Mouse (Mus musculus): ENCODE data around the gene Snrnp27. TPM values are rescaled to one million over a fixed set of nuclear protein-coding genes. Genes with fewer than 3 reads are reported as not detected.
A peak's percentile ranks its signal among the peaks of the same experiment; 100 is the strongest.

The Snrnp27 gene
- polyA plus RNA-seq, 1 experiment from 2014 or later = 103 TPM

DNA sequence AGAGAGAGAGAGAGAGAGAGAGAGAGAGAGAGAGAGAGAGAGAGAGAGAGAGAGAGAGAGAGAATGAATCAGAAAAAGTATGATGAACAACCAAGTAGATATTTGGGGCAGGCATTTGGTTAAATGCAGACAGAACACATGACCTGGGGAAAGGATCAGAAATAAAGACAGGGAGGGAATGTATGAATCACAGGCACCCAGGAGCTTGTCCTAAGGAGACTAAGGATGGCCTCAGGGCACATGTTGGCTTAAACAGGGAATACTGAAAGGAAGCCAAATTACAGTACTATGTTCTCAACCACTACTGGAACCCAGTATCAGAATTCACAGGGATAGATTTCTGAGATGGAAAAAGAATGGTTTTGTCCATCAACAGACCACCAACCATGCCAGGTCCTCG is 2.6 kb upstream of the Snrnp27 start:
- Histone ChIP-seq H3K36me3 (peaks cover 23% of the 10 kb centered on the region), H3K9me3 (no peaks in the 10 kb centered on the region), H3K27me3 (no peaks in the 10 kb centered on the region), H3K9ac (no peak overlapping the region), H3K27ac (no peak overlapping the region), H3K4me3 (no peak overlapping the region), H3K4me1 (peaks cover 13% of the 10 kb centered on the region; the same call in 1 of the 2 replicates), H3K4me2 (no peak overlapping the region)
- no peak for ATAC-seq (ENCODE audit: borderline replicate concordance, extremely low read depth, low FRiP score, low TSS enrichment)
- WGBS = 65% methylated on average over 1 of the region's 1 CpGs

DNA sequence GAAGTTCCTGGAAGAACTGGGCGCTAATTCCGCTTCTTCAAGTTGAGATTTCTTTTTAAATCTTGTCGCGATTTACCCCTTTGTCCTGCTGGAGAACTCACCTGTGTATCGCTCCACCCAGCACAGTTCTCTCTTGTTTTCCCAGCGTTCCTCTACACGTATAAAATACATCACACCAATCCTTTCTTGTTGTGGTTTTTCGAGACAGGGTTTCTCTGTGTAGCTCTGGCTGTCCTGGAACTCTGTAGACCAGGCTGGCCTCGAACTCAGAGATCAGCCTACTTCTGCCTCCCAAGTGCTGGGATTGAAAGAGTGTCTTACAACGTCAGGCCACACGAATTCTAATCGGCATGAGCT is 311 bp upstream of the Snrnp27 start:
- H3K4me3 ChIP-seq = peak overlapping the region; percentile 81
- H3K9ac ChIP-seq = peak overlapping the region; percentile 80
- 32% methylated on average over 12 of the region's 12 CpGs for WGBS
- peaks cover 13% of the 10 kb centered on the region; the same call in 1 of the 2 replicates for H3K4me1 ChIP-seq
- ATAC-seq (ENCODE audit: borderline replicate concordance, extremely low read depth, low FRiP score, low TSS enrichment) = peak; percentile 15; the same call in 1 of the 2 replicates
- no peaks in the 10 kb centered on the region for H3K27me3 ChIP-seq
- H3K4me2 ChIP-seq = peak overlapping the region; percentile 72
- peaks cover 30% of the 10 kb centered on the region for H3K36me3 ChIP-seq
- peak overlapping the region; percentile 49; the same call in 1 of the 2 replicates for H3K27ac ChIP-seq
- no peaks in the 10 kb centered on the region for H3K9me3 ChIP-seq

DNA sequence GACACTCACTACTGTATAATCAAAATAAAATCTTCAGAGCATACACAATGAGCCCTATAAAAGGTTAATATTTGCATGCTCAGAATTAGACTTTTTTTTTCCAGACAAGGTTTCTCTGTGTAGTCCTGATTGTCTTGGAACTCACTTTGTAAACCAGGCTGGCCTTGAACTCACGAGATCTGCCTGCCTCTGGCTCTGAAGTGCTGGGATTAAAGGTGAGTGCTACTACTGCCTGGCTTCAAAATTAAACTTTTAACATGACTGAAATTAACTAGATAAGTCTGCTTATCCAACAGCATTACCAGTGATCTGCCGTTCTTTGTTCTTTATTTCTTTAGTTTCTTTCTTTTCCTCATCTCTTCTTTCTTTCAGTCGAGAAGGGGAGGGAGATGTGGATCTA is 3.0 kb downstream of the Snrnp27 start:
- no peak for ATAC-seq (ENCODE audit: borderline replicate concordance, extremely low read depth, low FRiP score, low TSS enrichment)
- Histone ChIP-seq H3K9me3 (no peaks in the 10 kb centered on the region), H3K9ac (no peak overlapping the region), H3K27me3 (no peaks in the 10 kb centered on the region), H3K4me2 (no peak overlapping the region), H3K4me1 (peaks cover 13% of the 10 kb centered on the region; the same call in 1 of the 2 replicates), H3K4me3 (no peak overlapping the region), H3K27ac (no peak overlapping the region), H3K36me3 (peaks cover 63% of the 10 kb centered on the region)
- 88% methylated on average over 3 of the region's 3 CpGs for WGBS

DNA sequence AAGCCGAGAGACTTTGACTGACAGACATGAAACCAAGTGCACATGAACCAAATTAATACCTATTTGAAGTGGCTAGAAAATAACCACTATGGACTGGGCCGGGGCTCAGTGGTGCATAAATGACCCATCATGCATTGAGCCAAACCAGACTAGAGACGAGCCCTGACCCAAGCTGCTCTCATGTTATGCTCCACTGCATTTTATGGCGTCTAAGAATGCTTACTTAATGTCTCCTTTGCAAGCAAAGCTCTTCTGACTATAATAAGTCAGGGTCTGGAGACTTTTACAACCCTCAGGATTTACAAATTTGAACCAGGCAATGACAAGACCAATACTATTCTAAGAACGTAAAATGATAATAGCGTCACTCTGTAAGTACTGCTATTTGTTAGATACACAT is 6.0 kb downstream of the Snrnp27 start:
- Histone ChIP-seq H3K9me3 (no peaks in the 10 kb centered on the region), H3K27me3 (no peaks in the 10 kb centered on the region), H3K4me2 (no peak overlapping the region), H3K36me3 (peaks cover 87% of the 10 kb centered on the region), H3K27ac (no peak overlapping the region), H3K4me3 (no peak overlapping the region), H3K9ac (no peak overlapping the region), H3K4me1 (peaks cover 4% of the 10 kb centered on the region; the same call in 1 of the 2 replicates)
- WGBS = 92% methylated on average over 6 of the region's 6 CpGs
- no peak for ATAC-seq (ENCODE audit: borderline replicate concordance, extremely low read depth, low FRiP score, low TSS enrichment)

DNA sequence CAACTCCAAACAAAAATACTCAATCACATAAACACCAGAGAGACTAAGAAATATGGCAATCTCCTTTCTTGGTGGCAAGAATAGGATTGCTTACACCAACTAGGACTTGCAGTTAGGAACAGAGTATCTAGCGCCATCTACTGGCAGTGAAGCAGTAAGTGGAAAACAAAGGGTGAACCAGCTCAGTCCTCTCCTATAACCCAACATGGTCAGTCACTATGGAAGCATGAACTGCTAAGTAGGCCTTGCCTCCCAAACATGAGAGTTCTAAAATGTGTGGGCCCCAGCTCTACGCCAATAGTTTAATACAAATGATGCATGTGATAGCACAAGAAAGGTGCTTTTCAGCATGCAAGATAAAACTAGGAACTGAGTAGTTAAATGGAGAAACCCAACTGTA is 13.4 kb downstream of the Snrnp27 start:
- Histone ChIP-seq H3K9me3 (no peaks in the 10 kb centered on the region), H3K4me3 (no peak overlapping the region), H3K27me3 (no peaks in the 10 kb centered on the region), H3K4me1 (peaks cover 19% of the 10 kb centered on the region), H3K36me3 (peaks cover 38% of the 10 kb centered on the region), H3K9ac (no peak overlapping the region), H3K27ac (peak overlapping the region; percentile 54; the same call in 1 of the 2 replicates), H3K4me2 (no peak overlapping the region)
- 10% methylated on average over 2 of the region's 2 CpGs for WGBS
- no peak for ATAC-seq (ENCODE audit: borderline replicate concordance, extremely low read depth, low FRiP score, low TSS enrichment)

DNA sequence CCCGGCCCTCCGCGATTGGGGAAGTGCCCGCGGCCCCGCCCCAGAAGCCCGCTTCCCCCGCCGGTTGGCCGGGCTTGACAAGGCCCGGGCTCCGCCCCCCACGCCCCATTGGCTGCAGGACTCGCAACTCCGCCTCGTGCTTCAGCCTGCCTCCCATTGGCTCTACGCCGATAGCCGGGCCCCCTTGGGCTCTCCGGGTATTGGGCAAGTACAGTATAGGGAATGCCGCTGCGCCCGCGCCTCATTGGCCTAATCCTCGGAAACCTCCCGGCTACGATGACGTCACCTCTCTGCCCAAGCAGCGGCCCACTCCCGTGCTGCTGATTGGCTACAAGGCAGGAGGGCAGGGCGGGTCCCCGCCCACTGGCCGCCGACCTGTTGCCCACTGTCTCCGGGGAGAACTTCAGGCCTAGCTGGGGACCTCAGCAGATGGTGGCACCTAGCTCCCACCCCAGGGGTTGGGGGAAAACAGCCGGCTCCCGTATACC is 15.0 kb downstream of the Snrnp27 start:
- WGBS = 0% methylated on average over 37 of the region's 37 CpGs
- Histone ChIP-seq H3K4me3 (peak overlapping the region; percentile 83), H3K9me3 (no peaks in the 10 kb centered on the region), H3K27ac (peak overlapping the region; percentile 58), H3K9ac (peak overlapping the region; percentile 60), H3K4me1 (peaks cover 19% of the 10 kb centered on the region), H3K4me2 (peak overlapping the region; percentile 86), H3K27me3 (no peaks in the 10 kb centered on the region), H3K36me3 (peaks cover 28% of the 10 kb centered on the region)
- peak; percentile 100 for ATAC-seq (ENCODE audit: borderline replicate concordance, extremely low read depth, low FRiP score, low TSS enrichment)

DNA sequence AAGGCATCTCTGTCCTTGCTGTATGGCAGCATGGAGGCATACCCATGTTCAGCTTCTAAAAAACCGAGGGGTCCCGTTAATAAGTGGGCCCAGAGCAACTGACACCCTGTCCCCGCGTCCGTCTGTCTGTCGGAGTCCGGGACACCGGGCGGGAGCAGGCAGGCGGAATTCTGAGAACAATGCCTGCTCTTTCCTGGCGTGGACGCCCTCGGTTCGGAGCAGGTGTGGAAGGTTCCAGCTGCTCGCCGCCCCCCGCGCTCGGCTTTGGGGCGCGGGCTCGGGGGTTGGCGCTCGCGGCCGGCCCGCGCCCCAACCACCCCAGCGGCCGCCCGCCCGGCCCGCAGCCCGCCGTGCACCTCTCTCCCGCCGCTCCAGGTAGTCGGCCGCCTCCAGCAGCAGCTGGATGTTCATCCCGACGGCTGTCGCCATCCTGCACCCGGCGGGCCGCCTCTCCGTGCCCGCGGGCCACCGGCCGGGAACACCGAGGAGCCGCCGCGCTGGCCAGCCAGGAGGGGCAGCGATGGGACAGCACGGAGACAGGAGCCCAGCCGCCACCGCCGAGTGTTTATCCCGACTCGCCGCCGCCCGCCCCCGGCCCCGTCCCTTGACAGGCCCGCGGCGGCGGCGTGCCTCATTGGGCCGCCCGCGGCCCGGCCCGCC is 15.6 kb downstream of the Snrnp27 start, which contains the start of gene Mxd1:
TSS of gene Mxd1 (minus strand) at position 582 of the 660 bp plus-strand sequence.
- WGBS = under 1% methylated on average over 66 of the region's 76 CpGs
- Histone ChIP-seq H3K27me3 (no peaks in the 10 kb centered on the region), H3K9me3 (no peaks in the 10 kb centered on the region), H3K36me3 (peaks cover 29% of the 10 kb centered on the region), H3K27ac (peak within 1 kb of the TSS; percentile 58), H3K4me3 (peak within 1 kb of the TSS; percentile 83), H3K4me1 (peaks cover 19% of the 10 kb centered on the region), H3K4me2 (peak within 1 kb of the TSS; percentile 86), H3K9ac (peak within 1 kb of the TSS; percentile 68)
- ATAC-seq (ENCODE audit: borderline replicate concordance, extremely low read depth, low FRiP score, low TSS enrichment) = peak; percentile 2

DNA sequence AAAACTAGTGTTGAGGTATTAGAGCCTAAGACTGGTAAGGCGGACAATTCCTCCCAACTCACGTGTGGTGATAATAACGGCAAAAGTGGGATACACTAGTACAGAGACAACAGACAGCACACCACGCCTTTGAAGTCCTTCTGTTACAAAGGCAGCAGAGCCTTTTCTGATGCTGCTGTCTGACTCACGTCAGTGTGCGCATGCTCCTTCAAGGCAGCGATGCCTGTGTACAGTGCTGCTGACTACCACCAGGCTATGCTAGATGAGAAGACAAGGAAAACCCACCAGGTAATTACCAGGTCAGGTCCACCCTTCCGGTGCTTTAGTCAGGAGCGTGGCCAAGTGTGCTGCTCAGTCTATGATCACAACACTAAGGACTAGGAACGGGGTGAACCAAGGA is 17.3 kb downstream of the Snrnp27 start:
- Histone ChIP-seq H3K9ac (no peak overlapping the region), H3K36me3 (peaks cover 24% of the 10 kb centered on the region), H3K4me2 (no peak overlapping the region), H3K27ac (no peak overlapping the region), H3K27me3 (no peaks in the 10 kb centered on the region), H3K9me3 (no peaks in the 10 kb centered on the region), H3K4me1 (peaks cover 19% of the 10 kb centered on the region), H3K4me3 (no peak overlapping the region)
- no peak for ATAC-seq (ENCODE audit: borderline replicate concordance, extremely low read depth, low FRiP score, low TSS enrichment)
- 89% methylated on average over 10 of the region's 10 CpGs for WGBS

DNA sequence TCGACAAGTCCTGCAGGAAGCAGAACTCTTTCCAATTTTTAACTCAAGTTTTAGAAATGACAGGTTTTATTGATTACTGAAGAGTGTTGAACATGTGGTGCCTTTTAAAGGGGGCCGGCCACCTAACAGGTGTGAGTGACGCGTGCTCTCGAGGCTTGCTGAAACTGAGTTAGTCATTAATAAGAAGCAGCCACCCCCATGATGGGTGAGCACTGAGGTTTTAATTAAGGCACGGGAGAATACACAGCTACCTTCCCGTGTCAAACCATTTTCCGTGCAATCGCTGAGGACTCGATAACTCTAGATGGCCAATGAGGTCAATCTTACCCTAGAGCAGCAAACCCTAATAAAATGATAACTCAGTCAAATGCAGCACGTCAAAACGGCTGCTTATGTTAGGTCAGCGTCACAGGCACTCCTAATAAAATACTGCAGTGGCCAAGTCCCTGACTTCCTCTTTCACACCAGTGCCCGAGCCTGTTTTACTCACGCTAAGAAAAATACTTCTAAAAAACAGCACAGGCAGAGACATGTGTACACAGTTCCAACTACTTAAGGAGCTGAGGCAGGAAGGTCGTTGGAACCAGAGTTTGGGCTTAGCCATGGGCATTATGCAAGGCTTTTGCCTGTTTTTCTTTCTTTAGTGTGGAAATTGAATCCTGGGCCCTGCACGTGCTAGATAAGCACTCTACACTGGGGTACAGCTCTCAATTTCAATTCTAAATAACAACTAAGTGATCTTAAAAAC is 18.6 kb downstream of the Snrnp27 start:
- H3K4me3 ChIP-seq = no peak overlapping the region
- H3K9ac ChIP-seq = no peak overlapping the region
- H3K36me3 ChIP-seq = peaks cover 30% of the 10 kb centered on the region; the same call in 1 of the 2 replicates
- no peak overlapping the region for H3K4me2 ChIP-seq
- WGBS = 72% methylated on average over 17 of the region's 17 CpGs
- H3K9me3 ChIP-seq = no peaks in the 10 kb centered on the region
- ATAC-seq (ENCODE audit: borderline replicate concordance, extremely low read depth, low FRiP score, low TSS enrichment) = no peak
- H3K4me1 ChIP-seq = peaks cover 19% of the 10 kb centered on the region
- H3K27me3 ChIP-seq = no peaks in the 10 kb centered on the region
- no peak overlapping the region for H3K27ac ChIP-seq

DNA sequence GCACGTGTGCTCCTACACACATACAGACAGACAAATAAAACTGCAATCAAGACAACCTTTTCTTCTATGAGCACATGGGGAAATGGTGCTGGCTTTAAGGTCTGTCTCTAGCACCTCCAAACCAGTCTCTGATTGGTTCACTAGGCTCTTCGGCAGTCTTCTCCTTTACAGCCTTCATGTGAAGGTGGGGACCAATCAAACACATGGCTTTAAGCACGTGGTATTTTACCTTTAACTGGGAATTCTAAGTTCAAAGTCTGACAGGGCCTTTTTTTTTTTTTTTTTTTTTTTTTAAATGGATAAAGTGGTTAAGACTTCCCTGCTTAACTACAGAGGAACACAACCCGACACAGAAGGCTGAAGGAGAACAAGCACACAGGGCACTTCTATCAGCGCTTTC is 19.2 kb downstream of the Snrnp27 start:
- peaks cover 30% of the 10 kb centered on the region; the same call in 1 of the 2 replicates for H3K36me3 ChIP-seq
- ATAC-seq (ENCODE audit: borderline replicate concordance, extremely low read depth, low FRiP score, low TSS enrichment) = no peak
- peaks cover 14% of the 10 kb centered on the region for H3K4me1 ChIP-seq
- H3K4me2 ChIP-seq = no peak overlapping the region
- H3K9me3 ChIP-seq = no peaks in the 10 kb centered on the region
- 76% methylated on average over 5 of the region's 5 CpGs for WGBS
- H3K27ac ChIP-seq = no peak overlapping the region
- H3K9ac ChIP-seq = no peak overlapping the region
- no peaks in the 10 kb centered on the region for H3K27me3 ChIP-seq
- H3K4me3 ChIP-seq = no peak overlapping the region

DNA sequence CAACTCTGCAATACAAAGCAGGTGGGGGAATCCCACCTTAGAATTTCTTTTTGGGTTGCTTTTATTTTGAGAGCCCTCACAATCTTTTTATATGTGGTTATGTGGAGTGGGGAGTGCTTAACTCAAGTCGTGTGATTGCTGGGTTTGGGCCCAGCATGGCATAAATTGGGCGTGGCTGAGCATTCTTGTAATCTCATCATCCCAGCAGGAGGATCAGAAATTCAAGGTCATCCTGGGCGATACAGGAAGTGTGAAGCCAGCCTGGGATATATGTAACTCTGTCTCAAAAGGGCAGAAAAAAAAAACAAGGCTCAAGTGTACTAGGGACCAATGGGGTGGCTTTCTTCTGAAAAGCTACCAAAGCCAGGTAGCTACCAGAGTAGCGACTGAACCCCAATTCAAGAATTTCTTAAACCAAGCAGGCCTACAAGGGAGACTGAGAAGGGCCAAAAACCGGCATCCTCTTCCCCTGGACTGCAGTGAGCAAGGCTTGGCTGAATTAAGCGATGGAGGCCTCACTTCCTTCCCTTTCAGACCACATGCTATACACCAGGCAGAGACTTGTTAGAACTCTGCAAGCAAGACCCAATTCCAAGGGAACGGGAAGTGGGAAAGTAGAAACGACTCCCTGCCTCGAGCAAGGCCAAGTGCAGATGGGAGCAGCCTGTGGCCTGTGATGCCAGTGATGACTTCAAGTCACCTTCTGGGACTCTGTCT is 24.0 kb downstream of the Snrnp27 start:
- Histone ChIP-seq H3K27me3 (no peaks in the 10 kb centered on the region), H3K9ac (no peak overlapping the region), H3K27ac (no peak overlapping the region), H3K4me2 (no peak overlapping the region), H3K9me3 (no peaks in the 10 kb centered on the region), H3K4me3 (no peak overlapping the region), H3K4me1 (no peaks in the 10 kb centered on the region), H3K36me3 (peaks cover 34% of the 10 kb centered on the region)
- 75% methylated on average over 9 of the region's 9 CpGs for WGBS
- ATAC-seq (ENCODE audit: borderline replicate concordance, extremely low read depth, low FRiP score, low TSS enrichment) = no peak
